Comparison of ENCODE assay signal across 14 mouse cellular contexts in the genomic region with DNA sequence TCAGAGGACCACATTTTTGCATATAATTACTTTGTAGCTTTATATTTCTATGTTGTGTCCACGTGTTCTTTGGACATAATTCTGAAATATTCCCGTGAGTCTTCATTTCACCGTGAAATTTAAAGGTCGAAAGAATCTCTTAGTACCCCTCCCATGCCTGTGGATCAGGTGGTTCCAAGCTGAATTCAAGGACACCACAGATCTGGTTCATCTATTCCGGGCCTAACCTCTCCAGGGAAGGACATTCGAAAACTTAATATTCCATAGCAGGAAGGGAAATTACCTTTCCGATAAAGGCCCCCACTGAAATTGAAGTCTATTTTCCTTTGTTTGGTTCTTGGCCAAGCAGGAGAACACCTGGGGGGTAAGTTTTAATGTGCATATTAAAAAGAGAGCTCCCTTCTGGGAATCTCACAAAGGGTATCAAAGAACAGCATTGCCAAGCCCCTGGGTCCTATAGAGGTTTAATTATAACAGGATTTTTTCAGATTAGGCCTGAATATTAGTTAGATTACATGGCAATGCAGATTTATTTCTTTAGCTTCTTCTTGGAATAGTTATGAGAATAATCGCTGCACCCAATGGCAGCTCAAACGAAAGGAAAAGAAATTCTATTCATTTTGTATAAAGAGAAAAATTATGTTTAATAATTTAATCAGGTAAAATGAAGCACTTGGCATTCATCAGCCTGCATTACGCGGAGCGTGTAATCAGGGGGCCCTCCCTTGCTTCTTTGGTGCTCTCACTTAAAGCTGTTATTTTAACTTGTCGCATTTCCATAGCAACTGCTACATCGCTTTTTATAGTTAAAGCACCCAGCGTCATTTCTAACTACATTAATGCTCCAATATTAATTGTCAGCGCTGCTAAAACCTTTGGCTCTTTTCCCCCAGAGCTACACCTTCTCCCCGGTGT. TPM values are rescaled to one million over a fixed set of nuclear protein-coding genes. Genes with fewer than 3 reads are reported as not detected.
DNase-seq lines count a peak whose midpoint lies in the region; ATAC-seq and TF ChIP-seq lines count a peak whose summit lies in the region.
"Had no signal": no experiment of that assay in that cellular context is flagged by ENCODE, and none has a peak within 500 bp of the region (broad histone marks: within the 10 kb centered on the region; RNA-seq: fewer than 3 reads in every experiment).

No protein-coding gene starts in this region.

- no peaks in the 10 kb centered on the region for H3K9me3 ChIP-seq in embryonic facial prominence, embryonic 14.5 days (ENCODE audit: control insufficient read depth, low read length)
- no peaks in the 10 kb centered on the region for H3K9me3 ChIP-seq in embryonic facial prominence, embryonic 10.5 days
- no peaks in the 10 kb centered on the region for H3K9me3 ChIP-seq in hindbrain, embryonic 13.5 days
- no peaks in the 10 kb centered on the region for H3K9me3 ChIP-seq in midbrain, embryonic 14.5 days (ENCODE audit: control insufficient read depth, low read length)
- H3K9me3 ChIP-seq: liver, embryonic 13.5 days; megakaryocyte, embryonic 14.5 days had no signal

- TF ChIP-seq CTCF in cerebellum, adult 2 months (IDR thresholded peaks at IDR 0.05; ENCODE audit: borderline replicate concordance, insufficient read depth, low read depth, low read length): no peak
- TF ChIP-seq CTCF in lung, adult 2 months (IDR thresholded peaks at IDR 0.05; ENCODE audit: insufficient read depth, low read length): no peak

- ATAC-seq in embryonic facial prominence, embryonic 14.5 days (ENCODE audit: low read depth): peak; percentile 50; the same call in 1 of the 2 replicates
- ATAC-seq in hindbrain, embryonic 13.5 days (ENCODE audit: low FRiP score): peak; percentile 50; the same call in 1 of the 2 replicates
- peak; percentile 62 for ATAC-seq in midbrain, embryonic 14.5 days (ENCODE audit: low FRiP score, low TSS enrichment)

- TF ChIP-seq POLR2A in cerebellum, adult 2 months (IDR thresholded peaks at IDR 0.05; ENCODE audit: borderline replicate concordance, insufficient read depth, low read length): no peak
- no peak for TF ChIP-seq POLR2A in lung, adult 2 months (IDR thresholded peaks at IDR 0.05; ENCODE audit: borderline replicate concordance, extremely low read depth, low read depth, low read length)

- DNase-seq in embryonic facial prominence, embryonic 14.5 days (ENCODE audit: low spot score): no peak
- DNase-seq in embryonic facial prominence, embryonic 10.5 days (ENCODE audit: low spot score): no peak
- peak; percentile 72 for DNase-seq in brain, adult 2 months (ENCODE audit: low read depth, low spot score)
- DNase-seq in midbrain, embryonic 14.5 days: peak; percentile 54
- DNase-seq in kidney, postnatal 4 days: no peak
- DNase-seq in cerebellum, adult 2 months: no peak
- no peak for DNase-seq in lung, adult 2 months
- DNase-seq: cerebellum, postnatal 25 days; gastrocnemius, postnatal 36 days; kidney, adult 8-10 months; liver, embryonic 13.5 days had no signal

- H3K36me3 ChIP-seq in embryonic facial prominence, embryonic 14.5 days (ENCODE audit: control insufficient read depth, insufficient read depth, low read length): no peaks in the 10 kb centered on the region
- H3K36me3 ChIP-seq in embryonic facial prominence, embryonic 10.5 days (replicated peaks): no peaks in the 10 kb centered on the region
- H3K36me3 ChIP-seq in hindbrain, embryonic 13.5 days: no peaks in the 10 kb centered on the region
- no peaks in the 10 kb centered on the region for H3K36me3 ChIP-seq in midbrain, embryonic 14.5 days (ENCODE audit: control insufficient read depth, insufficient read depth, low read length)
- H3K36me3 ChIP-seq: liver, embryonic 13.5 days had no signal

- no peak overlapping the region for H3K27ac ChIP-seq in embryonic facial prominence, embryonic 14.5 days (replicated peaks; ENCODE audit: low read depth, low read length)
- no peak overlapping the region for H3K27ac ChIP-seq in embryonic facial prominence, embryonic 10.5 days (replicated peaks)
- peak overlapping the region; percentile 70 for H3K27ac ChIP-seq in hindbrain, embryonic 13.5 days
- H3K27ac ChIP-seq in midbrain, embryonic 14.5 days (replicated peaks; ENCODE audit: low read depth, low read length): peak overlapping the region; percentile 39
- no peak overlapping the region for H3K27ac ChIP-seq in cerebellum, adult 2 months (ENCODE audit: insufficient read depth, low read length)
- H3K27ac ChIP-seq: liver, embryonic 13.5 days had no signal

- H3K9ac ChIP-seq in embryonic facial prominence, embryonic 14.5 days (ENCODE audit: low read depth, low read length): no peak overlapping the region
- H3K9ac ChIP-seq in hindbrain, embryonic 13.5 days: no peak overlapping the region
- H3K9ac ChIP-seq in midbrain, embryonic 14.5 days (replicated peaks; ENCODE audit: low read length): no peak overlapping the region
- H3K9ac ChIP-seq: liver, embryonic 13.5 days had no signal

- H3K27me3 ChIP-seq in embryonic facial prominence, embryonic 14.5 days (replicated peaks; ENCODE audit: control insufficient read depth, insufficient read depth, low read length): no peaks in the 10 kb centered on the region
- no peaks in the 10 kb centered on the region for H3K27me3 ChIP-seq in embryonic facial prominence, embryonic 10.5 days (replicated peaks; ENCODE audit: low read depth, poor library complexity, severe bottlenecking)
- no peaks in the 10 kb centered on the region for H3K27me3 ChIP-seq in hindbrain, embryonic 13.5 days
- no peaks in the 10 kb centered on the region for H3K27me3 ChIP-seq in midbrain, embryonic 14.5 days (ENCODE audit: control insufficient read depth, insufficient read depth, low read length)
- H3K27me3 ChIP-seq in cerebellum, adult 2 months (ENCODE audit: control insufficient read depth, insufficient read depth, low read length): no peaks in the 10 kb centered on the region
- H3K27me3 ChIP-seq: liver, embryonic 13.5 days; megakaryocyte, embryonic 14.5 days had no signal

- H3K4me1 ChIP-seq in embryonic facial prominence, embryonic 14.5 days (ENCODE audit: control insufficient read depth, insufficient read depth, low read length): no peaks in the 10 kb centered on the region
- H3K4me1 ChIP-seq in embryonic facial prominence, embryonic 10.5 days: no peaks in the 10 kb centered on the region
- H3K4me1 ChIP-seq in hindbrain, embryonic 13.5 days (replicated peaks): peaks cover 8% of the 10 kb centered on the region
- peaks cover 7% of the 10 kb centered on the region for H3K4me1 ChIP-seq in midbrain, embryonic 14.5 days (ENCODE audit: control insufficient read depth, insufficient read depth, low read length)
- H3K4me1 ChIP-seq in cerebellum, adult 2 months (ENCODE audit: control insufficient read depth, insufficient read depth, low read length): no peaks in the 10 kb centered on the region
- H3K4me1 ChIP-seq in lung, adult 2 months (ENCODE audit: control insufficient read depth, insufficient read depth, low read length): no peaks in the 10 kb centered on the region
- H3K4me1 ChIP-seq: liver, embryonic 13.5 days; megakaryocyte, embryonic 14.5 days had no signal

- no peak overlapping the region for H3K4me2 ChIP-seq in embryonic facial prominence, embryonic 14.5 days (ENCODE audit: low read depth, low read length)
- H3K4me2 ChIP-seq in hindbrain, embryonic 13.5 days: no peak overlapping the region
- no peak overlapping the region for H3K4me2 ChIP-seq in midbrain, embryonic 14.5 days (ENCODE audit: low read length)
- H3K4me2 ChIP-seq: liver, embryonic 13.5 days had no signal

- no peak overlapping the region for H3K4me3 ChIP-seq in embryonic facial prominence, embryonic 14.5 days (ENCODE audit: low read depth, low read length)
- no peak overlapping the region for H3K4me3 ChIP-seq in embryonic facial prominence, embryonic 10.5 days
- H3K4me3 ChIP-seq in hindbrain, embryonic 13.5 days: no peak overlapping the region
- no peak overlapping the region for H3K4me3 ChIP-seq in midbrain, embryonic 14.5 days (replicated peaks; ENCODE audit: low read depth, low read length)
- H3K4me3 ChIP-seq in cerebellum, adult 2 months (replicated peaks; ENCODE audit: insufficient read depth, low read depth, low read length): no peak overlapping the region
- H3K4me3 ChIP-seq in lung, adult 2 months (replicated peaks; ENCODE audit: extremely low read depth, low read depth, low read length): no peak overlapping the region
- H3K4me3 ChIP-seq: liver, embryonic 13.5 days; megakaryocyte, embryonic 14.5 days had no signal

- WGBS in embryonic facial prominence, embryonic 14.5 days: 69% methylated on average over 17 of the region's 17 CpGs
- WGBS in embryonic facial prominence, embryonic 10.5 days: 82% methylated on average over 17 of the region's 17 CpGs
- WGBS in hindbrain, embryonic 13.5 days: 56% methylated on average over 17 of the region's 17 CpGs
- 40% methylated on average over 17 of the region's 17 CpGs for WGBS in midbrain, embryonic 14.5 days
- 50% methylated on average over 17 of the region's 17 CpGs for WGBS in cerebellum, adult 2 months
- WGBS in lung, adult 2 months: 84% methylated on average over 17 of the region's 17 CpGs

RNA-seq across cellular contexts. Expression of a gene that starts 7.9 kb away (rescaled TPM):
- 0.75 and 0.90 TPM in 2 replicates for polyA plus RNA-seq in embryonic facial prominence, embryonic 14.5 days (2014; fragmentation: Nextera tagmentation; extraction: Ambion mirVana)
- polyA plus RNA-seq in embryonic facial prominence, embryonic 10.5 days (2016; fragmentation: Nextera tagmentation; extraction: Ambion mirVana): 0.59 TPM in 1 of 2 replicates, not detected in the other
- 0.88 and 0.93 TPM in 2 replicates for polyA plus RNA-seq in hindbrain, embryonic 13.5 days (2015; fragmentation: Nextera tagmentation; extraction: Ambion mirVana)
- polyA plus RNA-seq in midbrain, embryonic 14.5 days (2014; fragmentation: Nextera tagmentation; extraction: Ambion mirVana): 0.62 and 0.91 TPM in 2 replicates
- 13.3 and 14.2 TPM in 2 replicates for polyA plus RNA-seq in cerebellum, adult 2 months (2012; rRNA removed)
- polyA plus RNA-seq in lung, adult 2 months (2012; rRNA removed): not detected in 2 replicates
- polyA plus RNA-seq: liver, embryonic 13.5 days; stomach, embryonic 14.5 days had no signal

RNA-seq across cellular contexts. Expression of a gene that starts 9.7 kb away (rescaled TPM):
- 300 and 334 TPM in 2 replicates for polyA plus RNA-seq in embryonic facial prominence, embryonic 14.5 days (2014; fragmentation: Nextera tagmentation; extraction: Ambion mirVana)
- polyA plus RNA-seq in embryonic facial prominence, embryonic 10.5 days (2016; fragmentation: Nextera tagmentation; extraction: Ambion mirVana): 201 and 216 TPM in 2 replicates
- polyA plus RNA-seq in hindbrain, embryonic 13.5 days (2015; fragmentation: Nextera tagmentation; extraction: Ambion mirVana): 142 and 150 TPM in 2 replicates
- 160 TPM in 2 replicates for polyA plus RNA-seq in midbrain, embryonic 14.5 days (2014; fragmentation: Nextera tagmentation; extraction: Ambion mirVana)
- polyA plus RNA-seq in cerebellum, adult 2 months (2012; rRNA removed): 357 and 409 TPM in 2 replicates
- polyA plus RNA-seq in lung, adult 2 months (2012; rRNA removed): 175 and 177 TPM in 2 replicates

Comparison
In these comparisons a context has a peak if more than half of its experiments do, and no peak if none do; other contexts are left out.
1. DNase-seq: peak in brain, adult 2 months (single experiment) and midbrain, embryonic 14.5 days (single experiment); none in embryonic facial prominence, embryonic 14.5 days (single experiment), embryonic facial prominence, embryonic 10.5 days (single experiment), kidney, postnatal 4 days (0 of 2), cerebellum, adult 2 months (0 of 2) and lung, adult 2 months (single experiment).
2. H3K27ac ChIP-seq: peak in hindbrain, embryonic 13.5 days (single experiment) and midbrain, embryonic 14.5 days (single experiment); none in embryonic facial prominence, embryonic 14.5 days (single experiment), embryonic facial prominence, embryonic 10.5 days (single experiment) and cerebellum, adult 2 months (single experiment).
3. Peak in every context shown above with its lines, with median percentiles within 50 percentile points of each other: ATAC-seq.